Mouse (Mus musculus) lung, adult 2 months (tissue): ENCODE measurements at regions not wholly inside any gene's neighbourhood (a gene's known extent, or its start where the extent isn't known, plus 50 kb on each side); places are given as distances from the start of the nearest gene placed in this dataset.

Source experiments
- CTCF ChIP-seq: fragments of 200-500 bp; IDR thresholded peaks from 2 replicates; pipeline ENCODE4 v1.5.1; 2011; ENCODE audit warnings: mild to moderate bottlenecking, low read length, control low read depth; ENCODE audit not compliant: insufficient read depth
- POLR2A ChIP-seq: fragments of 200-500 bp; IDR thresholded peaks from 2 replicates; pipeline ENCODE4 v1.6.1; 2011; ENCODE audit warnings: low read depth, mild to moderate bottlenecking, control low read depth, low read length, borderline replicate concordance; ENCODE audit errors: extremely low read depth

- no peak for TF ChIP-seq CTCF
- no peak for TF ChIP-seq POLR2A
These were observed 185.8 kb downstream of the Snx10 start for GRCm38 (mm10) chr6:51709340-51710067.
